Mouse (Mus musculus): Measurements from ENCODE around the gene 4933416C03Rik. TPM values are rescaled to one million over a fixed set of nuclear protein-coding genes. Genes with fewer than 3 reads are reported as not detected.

The 4933416C03Rik gene
- polyA plus RNA-seq, 1 experiment from 2014 or later: not detected

- H3K9me3 ChIP-seq (ENCODE audit: control insufficient read depth, low read length): no peaks in the 10 kb centered on the region
- no peak overlapping the region for H3K27ac ChIP-seq (replicated peaks in 1 of 2; ENCODE audit: control insufficient read depth in 1 of 2, insufficient read depth in 1 of 2, low read depth in 2 of 2, low read length in 2 of 2)
- ATAC-seq (ENCODE audit: insufficient number of reproducible peaks, insufficient read depth, low FRiP score, low read depth): no peak
- H3K9ac ChIP-seq (ENCODE audit: low read length): no peak overlapping the region
- no peaks in the 10 kb centered on the region for H3K36me3 ChIP-seq (ENCODE audit: control insufficient read depth, insufficient read depth, low read length)
- no peak overlapping the region for H3K4me3 ChIP-seq (ENCODE audit: control insufficient read depth in 1 of 2, insufficient read depth in 1 of 2, low read depth in 1 of 2, low read length in 2 of 2)
- no peaks in the 10 kb centered on the region for H3K4me1 ChIP-seq (ENCODE audit: control insufficient read depth in 2 of 2, insufficient read depth in 2 of 2, low read length in 2 of 2)
- no peaks in the 10 kb centered on the region for H3K27me3 ChIP-seq (ENCODE audit: control insufficient read depth, insufficient read depth, low read length)
- no peak overlapping the region for H3K4me2 ChIP-seq (ENCODE audit: low read length)
- WGBS: 59% methylated on average over 5 of the region's 5 CpGs
These were observed 35.1 kb downstream of the 4933416C03Rik start for GRCm38 (mm10) chr10:116078636-116079035.

GRCm38 (mm10) chr10:116075954-116076353, 37.8 kb downstream of the 4933416C03Rik start:
- Histone ChIP-seq H3K27me3 (ENCODE audit: control insufficient read depth, insufficient read depth, low read length) (no peaks in the 10 kb centered on the region), H3K9me3 (ENCODE audit: control insufficient read depth, low read length) (no peaks in the 10 kb centered on the region), H3K4me2 (ENCODE audit: low read length) (no peak overlapping the region), H3K9ac (ENCODE audit: low read length) (no peak overlapping the region), H3K4me1 (ENCODE audit: control insufficient read depth in 2 of 2, insufficient read depth in 2 of 2, low read length in 2 of 2) (no peaks in the 10 kb centered on the region), H3K27ac (replicated peaks in 1 of 2; ENCODE audit: control insufficient read depth in 1 of 2, insufficient read depth in 1 of 2, low read depth in 2 of 2, low read length in 2 of 2) (no peak overlapping the region), H3K36me3 (ENCODE audit: control insufficient read depth, insufficient read depth, low read length) (no peaks in the 10 kb centered on the region), H3K4me3 (ENCODE audit: control insufficient read depth in 1 of 2, insufficient read depth in 1 of 2, low read depth in 1 of 2, low read length in 2 of 2) (no peak overlapping the region)
- 74% methylated on average over 5 of the region's 5 CpGs for WGBS
- no peak for ATAC-seq (ENCODE audit: insufficient number of reproducible peaks, insufficient read depth, low FRiP score, low read depth)

Other genes with a start within 250 kb of the 4933416C03Rik start
- gene Ptprr, start 95.7 kb downstream of the 4933416C03Rik start, polyA plus RNA-seq (2014; fragmentation: Nextera tagmentation; extraction: Ambion mirVana): 0.39 and 0.49 TPM in 2 replicates
- 8.3 and 9.7 TPM in 2 replicates for gene Ptprb, start 161.6 kb upstream of the 4933416C03Rik start, polyA plus RNA-seq (2014; fragmentation: Nextera tagmentation; extraction: Ambion mirVana)

Data from heart, embryonic 14.5 days (tissue).